11 mouse cellular contexts compared by ENCODE assay signal in the genomic region with DNA sequence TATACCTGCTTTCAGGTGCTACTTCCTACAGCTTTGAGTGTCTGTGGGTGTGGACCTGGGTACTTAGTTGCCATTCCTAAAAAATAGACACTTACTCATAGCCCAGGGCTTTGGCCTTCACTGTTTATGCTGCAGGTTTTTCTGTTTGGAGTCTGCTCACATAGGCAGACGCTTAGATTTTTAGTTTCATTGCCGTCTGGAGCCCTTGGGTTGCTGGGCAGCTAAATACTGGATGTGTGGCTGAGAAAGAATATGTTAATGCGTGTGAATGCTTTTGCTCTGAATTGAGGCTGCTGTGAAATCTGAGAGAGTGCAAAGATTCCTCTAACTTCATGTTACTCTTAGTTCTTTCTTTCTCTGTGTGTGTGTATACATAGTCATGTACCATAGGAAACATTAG. TPM values are rescaled to one million over a fixed set of nuclear protein-coding genes. Genes with fewer than 3 reads are reported as not detected.
A peak's percentile ranks its signal among the peaks of the same experiment; 100 is the strongest.
DNase-seq lines count a peak whose midpoint lies in the region; ATAC-seq and TF ChIP-seq lines count a peak whose summit lies in the region.
"Had no signal": no experiment of that assay in that cellular context is flagged by ENCODE, and none has a peak within 500 bp of the region (broad histone marks: within the 10 kb centered on the region; RNA-seq: fewer than 3 reads in every experiment).

No protein-coding gene starts in this region.

- peak overlapping the region; percentile 7; the same call in 1 of the 2 replicates for H3K9ac ChIP-seq in lung, embryonic 14.5 days
- no peak overlapping the region for H3K9ac ChIP-seq in hindbrain, embryonic 15.5 days
- no peak overlapping the region for H3K9ac ChIP-seq in neural tube, embryonic 14.5 days (replicated peaks; ENCODE audit: low read depth, low read length)
- H3K9ac ChIP-seq: liver, embryonic 15.5 days had no signal

- no peaks in the 10 kb centered on the region for H3K9me3 ChIP-seq in lung, embryonic 14.5 days (ENCODE audit: low read depth, low read length)
- H3K9me3 ChIP-seq in hindbrain, embryonic 15.5 days: no peaks in the 10 kb centered on the region
- no peaks in the 10 kb centered on the region for H3K9me3 ChIP-seq in neural tube, embryonic 14.5 days (ENCODE audit: control insufficient read depth, low read length)
- H3K9me3 ChIP-seq: liver, embryonic 15.5 days had no signal

- H3K4me3 ChIP-seq in gastrocnemius, adult 2 months: no peak overlapping the region; the same call in 1 of the 2 replicates
- no peak overlapping the region for H3K4me3 ChIP-seq in lung, embryonic 14.5 days (ENCODE audit: low read depth, low read length)
- no peak overlapping the region for H3K4me3 ChIP-seq in hindbrain, embryonic 15.5 days
- H3K4me3 ChIP-seq in neural tube, embryonic 14.5 days (ENCODE audit: low read depth, low read length): no peak overlapping the region
- H3K4me3 ChIP-seq: erythroblast, embryonic 14.5 days; liver, embryonic 15.5 days had no signal

- WGBS in lung, embryonic 14.5 days: 40% methylated on average over 3 of the region's 3 CpGs
- WGBS in hindbrain, embryonic 15.5 days: 31% methylated on average over 3 of the region's 3 CpGs
- WGBS in neural tube, embryonic 14.5 days: 19% methylated on average over 3 of the region's 3 CpGs

- H3K36me3 ChIP-seq in lung, embryonic 14.5 days (ENCODE audit: insufficient read depth): no peaks in the 10 kb centered on the region
- H3K36me3 ChIP-seq in hindbrain, embryonic 15.5 days: no peaks in the 10 kb centered on the region
- H3K36me3 ChIP-seq in neural tube, embryonic 14.5 days (ENCODE audit: control insufficient read depth, insufficient read depth, low read length): no peaks in the 10 kb centered on the region
- H3K36me3 ChIP-seq: liver, embryonic 15.5 days had no signal

- no peak; the same call in 1 of the 2 replicates for ATAC-seq in lung, embryonic 14.5 days (ENCODE audit: insufficient read depth)
- peak; percentile 32; the same call in 1 of the 2 replicates for ATAC-seq in hindbrain, embryonic 15.5 days (ENCODE audit: low FRiP score, low read depth)
- ATAC-seq in neural tube, embryonic 14.5 days (ENCODE audit: low read depth): peak; percentile 62; the same call in 1 of the 2 replicates

- peaks cover 30% of the 10 kb centered on the region for H3K4me1 ChIP-seq in lung, embryonic 14.5 days (ENCODE audit: insufficient read depth)
- peaks cover 40% of the 10 kb centered on the region for H3K4me1 ChIP-seq in hindbrain, embryonic 15.5 days (replicated peaks)
- peaks cover 18% of the 10 kb centered on the region for H3K4me1 ChIP-seq in neural tube, embryonic 14.5 days (ENCODE audit: control insufficient read depth, insufficient read depth, low read length)
- H3K4me1 ChIP-seq: liver, embryonic 15.5 days had no signal

- H3K27ac ChIP-seq in gastrocnemius, adult 2 months: peak overlapping the region; percentile 52
- H3K27ac ChIP-seq in lung, embryonic 14.5 days (ENCODE audit: low read depth): peak overlapping the region; percentile 78
- peak overlapping the region; percentile 67 for H3K27ac ChIP-seq in hindbrain, embryonic 15.5 days (replicated peaks)
- H3K27ac ChIP-seq in neural tube, embryonic 14.5 days (ENCODE audit: low read depth, low read length): peak overlapping the region; percentile 13; the same call in 1 of the 2 replicates
- H3K27ac ChIP-seq: liver, embryonic 15.5 days had no signal

- intact Hi-C loops in gastrocnemius, adult 2 months (cut with DNase I): no loop called here

- DNase-seq in gastrocnemius, adult 2 months: no peak
- no peak for DNase-seq in gastrocnemius, postnatal 25 days
- peak; percentile 26 for DNase-seq in lung, embryonic 14.5 days
- no peak for DNase-seq in lung, postnatal 14 days
- DNase-seq in retina, postnatal 1 day: no peak
- no peak for DNase-seq in frontal cortex, adult 2 months (ENCODE audit: extremely low spot score in 1 of 2, low spot score in 1 of 2)
- DNase-seq: cerebellum, adult 9-11 months had no signal

- H3K4me2 ChIP-seq in lung, embryonic 14.5 days: peak overlapping the region; percentile 21
- no peak overlapping the region for H3K4me2 ChIP-seq in hindbrain, embryonic 15.5 days
- no peak overlapping the region for H3K4me2 ChIP-seq in neural tube, embryonic 14.5 days (ENCODE audit: low read depth, low read length)
- H3K4me2 ChIP-seq: liver, embryonic 15.5 days had no signal

- H3K27me3 ChIP-seq in lung, embryonic 14.5 days (ENCODE audit: insufficient read depth, low read length): no peaks in the 10 kb centered on the region
- H3K27me3 ChIP-seq in hindbrain, embryonic 15.5 days: no peaks in the 10 kb centered on the region
- H3K27me3 ChIP-seq in neural tube, embryonic 14.5 days (ENCODE audit: control insufficient read depth, insufficient read depth, low read length): no peaks in the 10 kb centered on the region
- H3K27me3 ChIP-seq: liver, embryonic 15.5 days had no signal

- TF ChIP-seq CTCF in gastrocnemius, adult 2 months (IDR thresholded peaks at IDR 0.05): no peak
- TF ChIP-seq CTCF in lung, embryonic 14.5 days (IDR thresholded peaks at IDR 0.05; ENCODE audit: low read depth): no peak

RNA-seq across cellular contexts. Expression of a gene that starts 52.5 kb away (rescaled TPM):
- 100 to 1,000 TPM; 106 to 139 TPM for total RNA-seq in gastrocnemius, adult 2 months (2021)
- total RNA-seq in gastrocnemius, postnatal 25 days (2021): 100 to 1,000 TPM in 1 of 2 experiments, 10 to 100 TPM in 1; 94.9 to 110 TPM
- polyA plus RNA-seq in lung, embryonic 14.5 days (2014; fragmentation: Nextera tagmentation; extraction: Ambion mirVana): 67.8 and 70.5 TPM in 2 replicates
- polyA plus RNA-seq in hindbrain, embryonic 15.5 days (2015; fragmentation: Nextera tagmentation; extraction: Ambion mirVana): 49.3 and 50.7 TPM in 2 replicates
- polyA plus RNA-seq in neural tube, embryonic 14.5 days (2014; fragmentation: Nextera tagmentation; extraction: Ambion mirVana): 81.8 and 84.9 TPM in 2 replicates
- polyA plus RNA-seq in frontal cortex, adult 2 months (2012; rRNA removed): 75.4 and 83.3 TPM in 2 replicates
- polyA plus RNA-seq: erythroblast, embryonic 14.5 days had no signal

Comparison
In these comparisons a context has a peak if more than half of its experiments do, and no peak if none do; other contexts are left out.
1. H3K27ac ChIP-seq: peak in every context shown above with its lines; median percentile 78 in lung, embryonic 14.5 days; 67 in hindbrain, embryonic 15.5 days; 52 in gastrocnemius, adult 2 months; 13 in neural tube, embryonic 14.5 days.